Mouse (Mus musculus): Measurements from ENCODE around the gene Plekhg1.

DNA sequence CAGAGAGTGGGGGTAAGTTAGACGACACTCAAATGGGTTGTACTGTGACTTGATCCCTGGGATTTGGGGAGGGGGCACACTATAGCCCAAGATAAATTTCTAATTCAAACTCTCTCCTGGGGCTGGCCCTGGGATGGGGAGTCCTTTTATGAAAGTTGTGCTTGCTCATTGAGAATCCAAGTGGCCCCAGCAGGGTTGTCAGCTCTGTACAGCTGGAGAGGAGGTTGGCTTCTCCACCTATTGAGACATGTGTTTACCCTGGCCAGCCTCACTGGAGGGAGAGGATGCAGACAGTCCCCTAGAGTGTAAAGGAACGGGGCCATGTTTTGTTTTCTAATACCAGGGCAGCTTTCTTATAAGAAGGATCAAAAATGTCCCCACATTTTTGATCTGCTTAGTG, 106.9 kb downstream of the Plekhg1 start:
- TF ChIP-seq CTCF (IDR thresholded peaks at IDR 0.05; ENCODE audit: low read depth) (no peak), EP300 (optimal IDR thresholded peaks at IDR 0.05) (no peak)
